Mouse (Mus musculus): ENCODE data around the gene AL607142.1.

Gene AL607142.1

DNA sequence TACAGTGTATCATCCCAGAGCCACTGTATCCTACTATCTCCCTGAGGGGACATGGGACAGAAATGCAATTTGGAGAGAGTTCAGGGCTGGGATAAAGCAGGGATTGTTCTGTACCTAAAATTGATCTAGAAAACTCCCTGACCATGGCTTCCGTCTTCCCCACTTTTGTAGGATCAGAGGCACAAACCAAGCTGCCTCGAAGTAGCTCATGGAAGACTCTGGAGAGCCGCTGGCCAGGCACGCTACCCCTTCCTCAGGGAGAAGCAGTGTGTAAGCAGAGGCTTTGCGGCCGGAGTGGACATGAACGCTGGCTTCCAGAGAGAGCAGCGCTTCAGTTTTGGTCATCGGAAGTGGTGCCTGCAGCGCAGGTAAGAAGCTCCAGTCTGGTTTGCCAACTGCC lies at the start of gene AL607142.1:
TSS of gene AL607142.1 (plus strand) at position 301 of the 400 bp plus-strand sequence.
- no peak for DNase-seq (ENCODE audit: low spot score)

DNA sequence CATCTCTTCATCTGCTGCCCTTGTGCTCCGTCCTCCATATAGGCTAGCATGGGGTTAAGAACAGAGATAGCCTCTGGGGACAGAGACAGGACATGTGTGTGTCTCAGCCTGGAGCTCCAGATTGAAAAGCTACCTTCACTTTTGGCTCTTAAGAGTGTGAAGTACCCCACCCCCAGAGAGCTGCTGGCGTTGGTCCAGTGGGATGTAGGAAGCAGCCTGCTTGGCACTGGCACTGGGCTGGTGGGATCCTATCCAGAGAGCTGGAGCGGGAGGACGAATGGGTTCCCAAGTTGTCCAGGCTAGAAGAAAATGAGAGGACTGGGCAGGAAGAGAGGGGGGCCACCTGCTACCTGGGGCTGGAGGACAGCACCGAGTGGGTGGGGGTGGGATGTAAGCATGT lies 46.4 kb upstream of the AL607142.1 start:
- no peak for DNase-seq (ENCODE audit: low spot score)

DNA sequence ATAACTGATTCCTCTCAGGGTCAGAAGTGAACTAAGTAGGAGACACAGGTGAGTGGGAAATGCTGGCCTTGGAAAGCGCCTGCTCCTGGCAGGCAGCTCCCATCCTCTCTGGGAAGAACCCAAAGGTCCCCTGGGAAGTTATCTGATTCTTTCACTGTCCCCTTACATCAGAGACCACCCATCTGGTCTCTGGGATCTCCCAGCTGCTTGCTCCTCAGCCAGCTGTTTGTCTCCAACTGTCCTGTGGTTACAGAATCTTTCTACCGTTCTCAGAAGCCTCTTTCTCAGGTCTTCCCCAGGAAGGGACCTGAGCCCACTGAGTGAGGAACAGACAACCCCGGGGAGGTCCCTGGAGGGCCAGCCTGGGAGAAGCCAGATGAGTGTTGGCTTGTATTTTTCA lies 42.4 kb upstream of the AL607142.1 start:
- DNase-seq (ENCODE audit: low spot score), result no peak

DNA sequence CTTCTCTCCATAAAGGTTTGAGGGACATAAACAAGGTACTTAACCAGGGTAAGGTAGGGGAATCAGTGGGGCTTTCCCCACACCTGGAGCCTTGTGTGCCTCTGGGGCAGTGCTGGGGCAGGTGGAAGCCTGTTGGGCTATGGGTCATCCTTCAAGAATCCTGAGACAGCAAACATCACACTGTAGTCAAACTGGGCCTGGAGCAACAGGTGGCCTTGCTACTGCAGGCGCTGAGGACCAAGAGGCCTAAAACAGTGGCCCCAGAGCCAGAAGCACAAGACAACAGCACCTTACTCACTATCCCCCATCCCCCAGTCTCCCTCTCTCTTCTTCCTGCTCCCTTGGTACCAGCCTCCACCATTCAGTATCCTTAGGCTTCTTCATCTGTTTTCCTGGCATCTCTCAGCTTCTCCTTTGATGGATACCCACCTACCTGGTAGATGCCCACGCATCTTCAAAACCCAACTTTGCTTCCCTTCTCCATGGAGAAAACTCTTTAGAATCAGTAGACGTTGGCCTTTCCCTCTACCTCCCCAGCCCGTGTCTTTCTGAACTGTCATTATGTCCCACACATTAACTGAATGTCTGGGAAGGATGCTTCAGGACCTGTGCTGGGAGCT lies 41.5 kb upstream of the AL607142.1 start:
- DNase-seq (ENCODE audit: low spot score), result no peak

DNA sequence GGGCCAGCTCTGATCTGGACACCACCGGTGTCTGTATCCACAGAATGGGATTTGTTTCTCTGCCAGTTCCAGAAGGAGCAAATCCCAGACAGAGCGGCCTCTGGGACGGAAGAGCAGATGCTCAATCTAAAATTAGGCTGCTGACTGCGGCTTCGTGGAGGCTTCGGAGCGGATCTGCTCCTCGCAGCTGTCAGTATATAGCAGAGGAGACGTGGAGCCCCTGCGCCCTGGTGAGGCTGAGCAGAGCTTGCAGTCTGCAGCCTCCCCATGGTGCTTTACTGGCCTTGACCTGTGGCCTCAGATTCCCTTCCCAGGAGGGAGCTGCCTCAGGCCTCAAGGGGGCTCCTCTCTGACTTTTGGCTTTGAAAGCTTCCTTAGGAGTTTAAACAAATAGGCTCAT lies 40.7 kb upstream of the AL607142.1 start:
- peak; percentile 17 for DNase-seq (ENCODE audit: low spot score)

DNA sequence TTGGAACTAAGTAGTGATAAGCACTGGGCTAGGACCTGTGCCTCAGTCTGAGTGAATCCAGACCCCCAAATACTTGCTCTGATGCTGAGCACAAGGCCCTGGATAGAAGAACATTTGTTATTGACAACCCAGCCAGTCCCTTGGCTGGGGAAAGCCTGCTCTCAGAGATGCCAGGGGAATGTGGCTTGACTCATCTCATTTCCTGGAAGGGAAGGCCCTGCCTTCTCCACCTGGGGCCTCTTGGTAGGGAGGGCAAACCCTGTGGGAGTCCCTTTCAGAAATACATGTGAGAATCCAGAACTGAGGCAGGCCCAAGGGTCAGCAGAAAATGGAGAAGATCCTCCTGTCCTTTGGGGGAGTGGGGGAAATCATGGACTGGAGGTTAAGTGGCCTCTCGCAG lies 37.1 kb upstream of the AL607142.1 start:
- DNase-seq (ENCODE audit: low spot score), result no peak

DNA sequence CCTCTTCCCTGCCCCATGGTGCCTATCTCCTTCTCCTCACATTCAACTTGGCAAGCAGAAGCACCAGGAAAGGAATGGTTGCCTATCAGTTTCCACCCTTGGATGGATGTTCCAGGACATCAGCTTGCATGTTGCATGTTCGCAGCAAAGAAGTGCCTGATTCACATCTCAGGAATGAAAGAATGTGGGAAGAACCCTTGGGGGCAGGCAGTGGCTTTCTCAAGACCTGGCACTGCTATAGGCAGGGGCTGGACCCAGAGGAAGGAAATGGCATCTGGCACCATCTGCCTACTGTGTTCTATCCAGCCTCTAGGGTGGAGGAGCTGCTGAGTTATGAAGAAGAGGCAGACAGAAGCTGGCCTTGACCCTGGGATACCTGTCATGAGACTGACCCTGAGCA lies 34.9 kb upstream of the AL607142.1 start:
- peak; percentile 8 for DNase-seq (ENCODE audit: low spot score)

DNA sequence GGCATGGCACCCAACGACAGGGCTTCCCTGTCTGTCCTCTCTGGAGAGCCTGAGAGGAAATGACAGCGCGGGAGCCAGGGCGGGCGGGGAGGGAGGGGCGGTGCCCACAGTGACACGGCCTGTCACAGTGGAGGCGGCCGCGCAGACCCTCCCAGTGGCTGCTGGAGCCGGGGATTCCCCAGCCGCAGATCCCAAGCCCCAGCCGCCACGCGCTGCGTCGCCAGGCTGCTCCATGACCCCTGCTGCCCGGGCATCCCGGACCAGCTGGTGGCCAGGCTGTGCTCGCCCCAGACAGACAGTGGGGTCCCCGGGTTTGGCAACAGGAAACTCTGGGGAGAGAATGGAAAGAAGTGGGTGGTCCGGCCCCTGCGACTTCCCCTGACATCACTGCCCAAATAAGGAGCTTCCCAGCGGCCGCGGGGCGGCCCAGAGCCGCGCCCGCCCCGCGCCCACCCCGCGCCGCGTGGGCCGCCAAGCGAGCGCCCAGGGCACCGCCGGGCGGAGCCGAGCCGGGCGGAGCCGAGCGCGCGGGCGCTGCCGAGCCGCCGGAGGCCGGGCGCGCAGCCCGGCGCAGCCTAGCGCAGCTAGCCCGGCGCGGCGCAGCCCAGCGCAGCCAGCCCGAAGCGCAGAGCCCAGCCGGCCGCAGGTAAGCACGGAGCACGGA lies 32.3 kb upstream of the AL607142.1 start:
- DNase-seq (ENCODE audit: low spot score), result no peak

DNA sequence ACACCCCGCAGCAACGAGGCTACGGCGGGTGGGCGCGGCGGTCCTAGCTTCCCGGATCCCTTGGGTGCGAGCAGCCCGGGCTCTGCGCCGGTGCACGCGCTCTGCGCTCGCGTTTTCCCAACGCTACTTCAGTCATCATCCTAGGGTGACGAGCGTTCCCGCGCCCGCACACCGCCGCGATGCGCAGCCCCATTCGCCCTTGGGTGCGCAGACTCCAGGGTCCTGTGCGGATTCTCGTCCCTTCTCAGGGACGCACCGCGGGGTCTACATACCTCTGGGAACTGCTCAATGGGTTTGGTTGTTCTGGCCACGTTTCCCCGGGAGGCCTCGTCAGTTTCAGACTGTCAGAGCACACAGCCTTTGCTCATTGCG lies 31.8 kb upstream of the AL607142.1 start:
- peak; percentile 21 for DNase-seq (ENCODE audit: low spot score)

DNA sequence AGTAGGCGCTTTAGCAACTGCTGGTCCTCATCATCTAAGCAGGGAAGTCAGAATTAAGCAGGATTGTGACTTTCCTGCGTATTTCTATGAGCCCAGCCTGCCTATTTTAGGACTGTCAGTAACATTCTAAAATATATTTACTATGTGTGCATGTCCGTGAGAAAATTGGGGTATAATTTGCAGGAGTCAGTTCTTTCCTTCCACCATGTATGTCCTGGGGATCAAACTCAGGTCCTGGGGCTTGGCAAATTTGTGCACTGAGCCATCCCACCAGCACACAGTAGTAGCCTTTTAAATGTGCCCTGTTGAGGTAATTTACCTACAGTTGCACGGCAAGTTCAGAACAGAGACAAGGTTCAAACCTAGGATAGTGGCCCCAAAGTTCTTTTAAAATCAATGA lies 28.5 kb upstream of the AL607142.1 start:
- no peak for DNase-seq (ENCODE audit: low spot score)

DNA sequence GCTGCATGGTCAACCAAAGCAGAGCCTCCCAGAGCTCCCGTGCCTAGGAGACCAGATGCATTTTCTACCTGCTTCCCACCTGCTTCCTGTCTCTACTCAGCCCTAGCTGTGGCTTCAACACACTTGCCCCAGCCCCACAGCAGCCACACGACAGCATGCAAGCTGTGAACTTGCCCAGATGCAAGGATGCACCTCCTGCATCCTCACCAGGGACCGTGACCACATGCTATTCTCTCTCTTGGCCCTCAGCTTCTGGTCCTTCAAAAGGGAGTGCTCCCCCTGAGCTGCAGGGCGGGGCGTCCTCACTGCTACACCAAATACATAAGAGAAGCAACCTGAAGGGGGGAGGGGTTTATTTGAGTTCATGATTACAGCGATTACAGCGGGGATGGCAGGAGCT lies 27.8 kb upstream of the AL607142.1 start:
- no peak for DNase-seq (ENCODE audit: low spot score)

DNA sequence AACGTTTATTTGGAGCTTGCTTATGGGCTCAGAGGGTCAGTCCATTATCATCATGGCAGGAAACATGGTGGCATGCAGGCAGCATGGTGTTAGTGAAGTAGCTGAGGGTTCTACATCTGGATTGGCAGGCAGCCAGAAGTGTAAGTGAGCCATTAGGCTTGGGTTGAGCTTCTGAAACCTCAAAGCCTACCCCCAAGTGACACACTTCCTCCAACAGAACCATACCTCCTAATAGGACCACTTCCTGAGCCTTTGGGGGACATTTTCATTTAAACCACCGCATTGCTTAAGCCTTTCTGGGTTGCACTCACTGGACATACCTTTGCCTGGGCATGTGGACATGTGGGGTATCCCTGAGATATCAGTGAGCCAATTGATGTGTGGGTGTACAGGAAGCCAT lies 23.3 kb upstream of the AL607142.1 start:
- no peak for DNase-seq (ENCODE audit: low spot score)

DNA sequence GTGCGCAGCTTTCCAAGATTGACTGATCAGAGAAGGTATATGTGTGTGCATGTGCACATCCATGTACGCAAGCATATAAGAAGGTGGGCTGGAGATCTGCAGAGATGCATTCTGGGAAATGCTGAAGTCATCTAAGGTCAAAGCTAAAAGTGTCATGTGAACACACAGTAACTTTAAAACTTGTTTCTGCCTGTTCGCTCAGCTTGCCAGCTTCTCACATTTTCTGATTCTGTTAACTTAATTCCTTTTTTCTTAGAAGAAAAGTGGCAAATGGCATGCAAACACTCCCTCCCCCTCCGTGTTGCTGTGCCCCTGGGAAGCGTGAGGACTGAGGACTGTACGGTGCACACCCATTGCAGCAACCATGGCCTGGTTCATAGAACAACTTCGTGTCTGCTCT lies 22.3 kb upstream of the AL607142.1 start:
- DNase-seq (ENCODE audit: low spot score), result no peak

DNA sequence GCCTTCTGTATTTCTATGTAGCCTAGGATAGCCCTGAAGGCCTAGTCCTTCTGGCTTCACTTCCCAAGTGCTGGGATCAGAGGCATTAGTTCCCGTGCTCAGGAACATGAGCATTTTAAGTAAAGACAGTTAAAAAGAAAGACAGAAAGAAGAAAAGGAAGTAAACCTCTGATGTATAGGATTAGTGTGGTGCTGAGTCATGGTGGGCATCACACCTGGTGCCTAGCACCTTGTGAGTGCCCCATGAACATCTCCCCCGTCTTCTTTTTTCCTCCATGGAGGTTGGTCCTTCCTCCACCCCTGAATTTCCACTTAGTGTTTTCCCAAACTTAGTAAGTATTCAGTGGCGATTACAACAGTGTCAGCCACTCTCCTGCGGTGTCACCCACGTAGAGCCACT lies 20.2 kb upstream of the AL607142.1 start:
- no peak for DNase-seq (ENCODE audit: low spot score)

DNA sequence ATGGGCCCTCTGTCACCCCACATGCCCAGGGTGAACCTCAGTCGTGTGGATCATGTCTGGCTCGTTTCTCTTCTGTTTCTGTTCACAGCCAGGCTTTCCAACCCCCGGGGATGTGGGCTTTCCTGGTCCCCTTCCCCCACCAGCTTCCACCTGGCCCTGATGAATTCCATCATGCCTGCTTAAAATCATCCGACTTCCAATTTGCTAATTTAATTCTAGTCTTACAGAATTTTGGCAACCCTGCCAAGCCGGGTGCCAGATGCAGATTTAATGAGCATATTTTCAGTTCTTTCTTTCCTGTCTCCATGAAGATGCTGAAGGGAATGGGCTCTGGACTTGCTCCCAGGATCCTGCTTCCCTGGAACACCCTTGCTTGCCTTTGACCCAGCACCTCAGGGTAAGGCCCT lies 19.7 kb upstream of the AL607142.1 start:
- no peak for DNase-seq (ENCODE audit: low spot score)

DNA sequence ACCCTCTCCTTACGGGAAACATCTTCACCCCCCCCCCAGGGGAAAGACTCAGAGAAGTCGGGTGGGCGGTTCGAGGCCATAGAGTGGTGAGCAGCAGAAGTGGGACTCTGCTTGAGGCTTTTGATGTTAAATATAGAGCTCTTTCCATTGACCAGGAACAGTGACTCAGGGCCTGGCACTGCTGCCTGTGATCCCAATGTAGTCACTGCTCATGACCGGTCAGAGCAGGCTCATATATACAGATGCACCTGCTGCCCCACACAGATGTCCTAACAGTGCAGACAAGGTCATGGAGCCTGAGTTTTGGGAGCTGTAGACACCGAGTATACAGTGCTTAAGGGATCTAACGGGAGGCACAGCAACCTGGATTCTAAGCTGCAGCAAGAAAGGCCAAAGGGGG lies 18.9 kb upstream of the AL607142.1 start:
- DNase-seq (ENCODE audit: low spot score), result no peak

DNA sequence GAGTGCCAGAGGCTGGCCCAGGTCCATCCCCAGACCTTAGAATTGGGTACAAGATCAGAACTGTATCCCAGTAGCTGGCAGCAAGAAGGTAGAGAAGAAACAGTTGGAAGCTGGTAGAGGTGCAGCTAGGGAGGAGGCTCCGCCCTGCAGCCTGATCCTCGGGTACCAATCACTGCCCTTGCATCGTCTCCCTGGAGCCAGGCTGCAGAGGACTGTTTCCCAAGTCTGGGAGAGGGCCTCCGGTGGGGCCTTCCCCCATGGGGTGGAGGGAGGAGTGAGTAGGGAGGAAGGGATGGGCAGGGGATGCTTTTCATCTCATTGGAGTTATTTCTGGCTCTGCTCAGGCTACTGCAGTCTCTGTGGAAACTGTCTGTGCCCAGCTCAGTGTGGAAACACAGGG lies 17.7 kb upstream of the AL607142.1 start:
- no peak for DNase-seq (ENCODE audit: low spot score)

DNA sequence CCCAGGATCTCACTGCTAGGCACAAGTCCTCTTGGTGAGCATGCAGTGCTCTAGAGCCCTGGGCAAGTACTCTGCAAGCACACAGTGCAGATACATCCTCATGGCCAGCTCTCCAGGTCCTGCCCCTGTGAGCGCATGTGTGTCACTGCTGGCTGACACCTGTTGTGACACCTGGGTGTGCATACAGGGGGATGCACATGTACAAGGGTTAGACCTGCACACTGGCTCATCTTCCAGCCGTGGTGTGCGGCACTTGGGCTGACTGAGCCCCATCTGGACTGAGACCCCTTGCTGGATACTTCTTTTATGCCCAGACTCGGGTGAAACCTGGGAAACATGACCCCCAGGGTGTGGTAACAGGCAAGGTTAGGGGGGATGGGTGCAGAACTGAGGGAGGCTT lies 16.5 kb upstream of the AL607142.1 start:
- no peak for DNase-seq (ENCODE audit: low spot score)

DNA sequence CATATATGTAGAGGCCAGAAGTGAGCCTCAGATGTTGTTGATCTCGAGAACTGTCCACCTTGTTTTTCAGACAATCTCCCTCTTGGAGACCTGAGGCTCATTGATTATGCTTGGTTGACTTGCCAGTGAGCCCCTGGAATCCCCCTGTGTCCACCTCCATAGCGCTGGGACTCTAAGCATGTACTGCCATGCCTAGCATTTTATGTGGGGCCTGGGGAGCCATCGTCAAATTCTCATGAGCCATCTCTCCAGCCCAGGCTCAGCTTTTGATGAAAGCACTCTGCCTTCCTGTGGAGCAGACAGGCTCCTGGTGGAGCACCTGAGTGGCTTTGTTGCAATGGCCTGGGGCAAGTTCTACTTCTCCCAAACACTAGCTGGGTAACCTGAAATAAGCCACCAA lies 14.9 kb upstream of the AL607142.1 start:
- no peak for DNase-seq (ENCODE audit: low spot score)

DNA sequence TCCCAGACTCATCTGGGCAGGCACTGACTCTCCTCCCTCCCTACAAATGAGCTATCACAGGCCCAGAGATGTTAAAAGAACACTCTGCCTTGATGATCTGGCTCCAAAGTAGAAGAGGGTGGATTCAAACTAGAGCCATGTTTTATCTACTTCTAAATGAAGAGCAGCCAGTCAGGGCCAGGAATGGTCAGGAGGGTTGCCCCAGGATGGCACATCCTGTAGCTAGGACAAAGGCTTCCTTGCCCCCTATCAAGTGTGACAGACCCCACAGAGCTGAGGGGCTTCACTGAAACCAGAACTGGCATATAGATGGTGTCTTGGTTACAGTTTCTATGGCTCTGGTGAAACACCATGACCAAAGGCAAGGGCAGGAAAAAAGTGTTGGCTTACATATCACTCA lies 12.3 kb upstream of the AL607142.1 start:
- DNase-seq (ENCODE audit: low spot score), result no peak

DNA sequence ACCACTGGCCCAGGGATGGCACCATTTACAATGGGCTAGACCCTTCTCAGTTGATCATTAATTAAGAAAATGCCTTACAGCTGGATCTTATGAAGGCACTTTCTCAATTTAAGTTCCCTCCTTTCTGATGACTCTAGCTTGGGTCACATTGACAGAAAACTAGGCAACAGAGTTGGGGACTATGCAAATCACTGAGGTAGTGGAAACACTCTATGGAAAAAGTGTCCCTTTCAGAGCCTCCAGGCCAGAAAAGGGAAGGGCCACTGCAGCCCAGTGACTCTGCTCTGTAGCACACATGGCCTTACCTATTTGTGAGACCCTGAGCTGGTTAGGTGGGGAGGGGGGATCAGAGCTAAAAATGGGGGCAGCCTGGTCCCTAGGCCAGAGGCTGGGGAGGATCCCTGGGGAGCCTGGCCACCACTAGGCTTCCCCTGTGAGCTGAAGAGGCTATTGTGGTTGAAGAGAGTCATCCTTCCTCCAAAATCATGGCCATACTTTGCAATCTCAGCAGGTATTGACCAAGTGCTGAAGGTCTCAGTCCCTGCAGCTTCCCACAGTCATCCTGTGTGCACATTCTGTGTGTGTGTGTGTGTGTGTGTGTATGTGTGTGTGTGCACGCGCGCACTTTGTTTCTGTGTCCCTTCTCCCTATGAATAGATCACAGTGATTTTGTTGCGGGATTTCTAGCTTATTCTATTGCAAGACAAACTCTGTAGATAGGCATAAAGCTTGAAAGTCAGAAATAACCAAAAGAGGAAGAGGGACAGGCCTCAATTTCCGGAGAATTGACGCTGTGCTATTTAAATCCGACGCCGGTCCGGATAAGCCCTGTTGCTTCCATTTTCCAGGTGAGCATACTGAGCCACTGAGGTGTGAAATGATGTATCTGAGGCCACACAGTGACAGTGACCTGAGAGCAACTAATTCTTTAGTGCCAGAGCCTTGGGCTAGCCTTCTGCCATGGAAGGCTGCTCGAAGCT lies 11.5 kb upstream of the AL607142.1 start:
- DNase-seq (ENCODE audit: low spot score), result no peak

DNA sequence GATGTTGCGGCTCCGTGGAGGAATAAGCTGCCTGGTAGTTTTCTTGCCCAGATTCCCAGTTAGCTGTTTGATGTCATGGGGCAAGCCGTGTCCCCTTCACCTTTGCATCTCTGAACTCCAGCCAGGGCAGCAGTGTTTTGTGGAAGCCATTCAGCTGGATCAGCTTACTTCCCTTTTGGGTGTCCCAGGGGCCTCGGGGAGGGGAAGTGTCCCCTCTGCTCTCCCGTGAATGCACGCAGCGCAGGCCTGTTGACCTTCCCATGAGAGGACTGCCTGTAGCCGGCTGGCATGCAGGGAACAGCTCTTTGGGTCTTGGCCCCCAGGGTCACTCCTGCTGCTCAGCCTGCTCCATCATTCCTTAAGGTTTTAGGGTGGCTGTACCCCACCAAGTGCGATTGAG lies 10.7 kb upstream of the AL607142.1 start:
- no peak for DNase-seq (ENCODE audit: low spot score)

DNA sequence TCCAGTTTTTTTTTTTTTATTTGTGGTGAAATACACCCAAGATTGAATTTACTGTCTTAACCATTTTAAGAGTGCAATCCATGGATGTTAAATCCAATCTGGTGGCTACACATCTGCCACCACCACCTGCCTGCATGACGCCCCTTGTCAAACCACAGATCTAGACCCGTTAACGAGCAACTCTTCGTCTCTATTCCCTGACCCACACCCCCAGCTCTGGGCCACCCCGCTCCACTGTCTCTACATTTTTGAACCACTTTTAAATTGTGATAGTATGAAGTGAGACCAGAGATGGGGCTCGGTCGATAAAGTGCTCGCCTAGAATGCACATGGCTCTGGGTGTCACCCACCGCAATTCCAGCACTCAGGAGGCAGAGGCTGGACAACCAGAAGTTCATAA lies 8.3 kb upstream of the AL607142.1 start:
- no peak for DNase-seq (ENCODE audit: low spot score)

All from adipocyte (in vitro differentiated cells).